Mouse (Mus musculus): ENCODE measurements at regions not wholly inside any gene's neighbourhood (a gene's known extent, or its start where the extent isn't known, plus 50 kb on each side); places are given as distances from the start of the nearest gene placed in this dataset.
A peak's percentile ranks its signal among the peaks of the same experiment; 100 is the strongest.
"Not testable (repeated sequence)": the region's sequence is repeated elsewhere in the genome, so short reads cannot be mapped to it uniquely, and the experiment has no call there.

DNA sequence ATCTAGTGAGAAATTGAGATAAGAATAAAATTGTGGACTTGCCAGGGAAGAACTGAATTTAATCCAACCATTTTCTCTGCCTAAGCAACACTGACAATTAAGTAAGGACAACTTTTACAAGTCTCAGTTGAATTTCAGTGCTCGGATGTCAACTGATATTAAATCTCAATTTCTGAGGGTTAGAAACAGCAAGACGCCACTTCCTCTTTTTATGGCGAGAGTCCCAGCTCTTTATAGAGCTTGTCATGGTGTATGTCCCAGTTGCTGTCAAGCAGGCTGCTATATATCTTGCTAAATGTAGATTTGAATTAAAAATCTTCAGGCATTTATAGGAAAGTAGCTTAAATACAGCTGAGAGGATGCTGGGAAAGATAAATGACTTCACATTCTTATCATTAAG is 697.8 kb upstream of the Got2 start:
- no peak for DNase-seq

DNA sequence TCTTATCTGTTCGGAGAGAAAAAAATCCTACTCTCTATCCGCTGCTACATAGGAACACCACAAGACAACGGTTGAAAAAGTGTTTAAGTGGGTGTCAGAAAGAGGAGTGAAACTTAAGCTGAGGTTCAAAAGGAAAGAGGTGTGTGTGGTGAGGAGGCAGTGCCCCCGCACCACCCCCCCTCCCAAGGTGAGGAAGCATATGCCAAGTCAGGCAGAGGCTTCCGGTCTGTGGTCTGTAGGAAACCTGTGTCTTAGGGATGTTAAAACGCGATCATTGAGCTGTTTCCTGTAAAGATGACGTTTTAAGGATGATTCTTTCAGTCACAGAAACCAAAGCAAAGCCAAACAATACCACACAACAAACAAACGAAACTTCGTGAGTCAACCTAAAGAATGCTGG is 664.2 kb upstream of the Got2 start:
- no peak for DNase-seq

DNA sequence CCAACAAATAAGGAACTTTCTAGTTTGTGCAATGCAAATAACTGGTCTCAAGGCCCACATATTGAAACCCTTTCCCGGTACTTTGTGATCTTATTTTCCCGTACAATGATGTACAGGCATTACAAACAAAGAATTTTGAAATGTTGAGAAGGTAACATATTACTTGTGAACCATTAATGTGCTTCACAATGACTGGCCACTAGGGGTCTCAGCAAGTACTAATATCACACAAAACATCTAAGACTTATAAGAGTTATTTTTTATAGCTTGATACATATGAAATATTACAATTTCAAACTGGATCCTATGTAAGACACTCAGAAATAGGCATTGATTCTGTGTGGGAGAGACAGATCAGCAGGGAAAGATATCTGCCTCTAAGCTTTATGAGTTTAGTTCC is 662.1 kb upstream of the Got2 start:
- DNase-seq = no peak

DNA sequence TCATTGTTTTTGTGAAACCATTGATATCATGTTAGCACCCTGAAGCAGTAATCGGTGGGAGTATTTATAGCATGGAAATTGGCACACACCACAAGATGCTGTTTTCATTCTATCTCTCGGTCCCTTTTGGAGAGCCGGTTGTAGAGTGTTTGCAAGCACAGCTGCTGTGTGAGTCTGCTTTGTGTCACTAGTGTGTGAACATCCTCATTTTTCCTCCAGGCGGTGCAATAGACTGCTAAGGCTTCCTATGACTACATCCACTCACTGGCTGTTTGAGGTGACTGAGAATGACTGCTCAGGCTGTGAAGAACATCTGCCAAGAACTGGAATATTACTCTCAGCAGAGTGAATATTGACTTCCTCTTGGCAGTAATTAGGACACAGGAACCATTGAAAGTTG is 660.3 kb upstream of the Got2 start:
- no peak for DNase-seq

DNA sequence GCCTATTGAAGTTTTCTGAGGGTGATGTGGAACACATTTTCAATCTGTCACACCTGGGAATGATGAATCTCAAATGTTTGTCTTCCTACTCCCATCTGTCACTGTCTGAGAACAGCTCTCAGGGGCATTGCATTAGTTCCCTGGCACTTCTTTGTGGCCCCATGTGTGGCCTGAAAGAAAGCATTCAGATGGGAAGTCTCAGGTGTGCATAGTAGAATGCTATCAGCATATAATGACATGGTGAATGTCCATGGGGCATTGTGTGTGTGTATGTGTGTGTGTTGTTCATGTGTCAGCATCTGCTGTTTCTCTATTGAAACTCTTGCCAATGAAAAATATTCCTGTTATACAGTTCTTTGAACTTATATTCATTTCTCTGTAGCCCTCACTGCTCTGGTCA is 659.8 kb upstream of the Got2 start:
- DNase-seq = no peak

DNA sequence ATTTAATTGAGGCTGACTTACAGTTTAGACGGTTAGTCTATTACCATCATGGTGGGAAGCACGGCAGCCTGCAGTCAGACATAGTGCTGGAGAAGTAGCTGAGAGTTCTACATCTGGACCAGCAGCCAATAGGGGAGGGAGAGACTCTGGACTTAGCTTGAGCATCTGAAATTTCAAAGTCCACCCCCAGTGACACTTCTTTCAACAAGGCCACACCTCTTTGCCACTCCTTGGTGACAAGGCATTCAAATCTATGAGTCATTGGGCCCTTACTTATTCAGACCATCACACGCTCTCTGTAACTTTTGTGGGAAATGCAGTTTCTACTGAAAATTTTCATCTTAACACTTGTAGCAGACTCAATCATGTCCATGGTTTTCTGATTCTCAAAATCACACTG is 653.9 kb upstream of the Got2 start:
- DNase-seq = no peak

DNA sequence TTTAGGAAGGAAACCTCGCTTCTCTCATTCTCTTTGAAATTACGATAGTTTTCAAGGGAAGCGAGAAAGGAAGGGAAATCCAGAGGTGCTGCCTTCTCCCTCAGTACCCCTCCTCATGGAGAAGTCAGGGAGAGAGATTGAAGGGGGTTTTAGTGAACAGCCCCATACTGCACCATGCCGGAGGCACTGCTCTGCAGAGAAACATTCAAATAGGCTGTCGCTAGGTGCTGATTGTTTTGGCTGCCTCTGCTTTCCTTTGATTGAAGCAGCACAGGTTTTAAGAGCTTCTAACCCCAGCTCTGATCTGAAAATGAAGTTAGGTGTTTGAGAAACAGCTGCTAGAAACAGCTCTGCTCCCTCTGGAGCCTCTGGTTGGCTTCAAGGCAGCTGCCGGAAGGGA is 610.5 kb upstream of the Got2 start:
- DNase-seq = no peak

DNA sequence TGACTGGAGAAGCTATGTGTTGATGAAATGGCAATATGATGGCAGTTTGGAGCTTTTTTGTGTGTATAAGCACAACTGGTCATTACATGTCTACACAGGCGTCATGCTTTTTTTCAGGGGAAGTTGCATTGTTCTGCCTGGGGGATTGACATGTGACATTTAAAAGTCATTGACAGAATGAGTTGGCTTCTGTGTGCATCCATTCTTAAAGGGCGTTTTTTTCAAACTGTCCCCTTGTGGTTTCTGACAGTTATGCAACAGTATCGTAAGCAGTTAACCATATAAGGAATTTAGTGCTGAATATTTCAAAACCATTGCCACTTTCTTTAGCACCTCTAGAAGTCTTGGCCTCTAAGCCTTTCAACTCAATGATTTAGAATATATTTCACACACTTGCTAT is 607.1 kb upstream of the Got2 start:
- no peak for DNase-seq

DNA sequence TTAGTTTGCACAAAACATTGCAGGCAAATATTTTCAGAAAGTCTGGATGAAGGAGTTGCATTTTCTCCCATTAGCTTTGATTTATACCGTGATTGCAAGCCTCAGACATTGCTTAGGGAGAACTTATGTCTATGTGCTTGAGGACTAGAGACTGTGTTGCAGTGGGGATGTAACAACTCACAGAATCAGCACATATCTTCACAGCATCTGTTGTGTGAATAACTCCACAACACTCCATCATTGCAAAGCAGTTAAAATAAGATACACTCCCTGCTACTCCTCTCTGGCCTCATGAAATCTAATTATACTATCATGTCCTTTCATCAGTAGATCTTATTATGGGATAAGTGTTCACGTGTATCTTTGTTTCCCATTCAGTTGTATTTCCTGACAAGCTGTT is 601.5 kb upstream of the Got2 start:
- no peak for DNase-seq

DNA sequence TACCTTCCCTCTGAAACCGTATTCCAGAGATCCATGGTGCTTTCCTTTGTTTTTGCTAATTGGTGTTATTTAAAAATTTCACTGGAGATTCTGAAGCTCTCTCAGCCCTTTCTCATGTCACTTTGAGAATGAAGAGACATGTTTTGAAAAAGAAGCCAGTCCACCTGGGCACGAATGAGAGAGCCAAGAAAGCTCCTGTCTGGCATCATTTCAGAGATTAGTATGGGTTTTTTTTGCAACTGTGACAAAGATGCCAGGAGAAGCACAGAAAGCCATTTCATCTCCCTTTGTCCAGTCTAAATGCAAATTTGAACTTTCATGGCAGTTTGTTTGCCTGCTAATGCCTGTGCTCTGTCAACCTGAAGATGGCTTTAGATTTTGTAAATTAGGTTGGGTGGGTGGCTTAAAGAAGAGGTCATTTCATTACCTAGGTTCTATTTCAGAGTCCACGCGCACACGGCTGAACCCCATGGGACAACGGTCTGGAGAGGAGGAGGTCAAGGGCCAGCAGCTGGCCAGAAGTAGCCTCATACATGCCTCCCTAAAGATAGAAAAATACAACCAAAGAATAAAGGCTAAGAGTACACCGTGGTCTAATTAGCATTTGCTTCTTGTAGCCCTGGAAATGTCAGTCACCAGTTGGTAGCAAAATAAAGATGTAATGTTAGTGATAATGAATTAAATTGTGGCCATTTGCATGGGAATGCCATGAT is 600.5 kb upstream of the Got2 start:
- DNase-seq = no peak

DNA sequence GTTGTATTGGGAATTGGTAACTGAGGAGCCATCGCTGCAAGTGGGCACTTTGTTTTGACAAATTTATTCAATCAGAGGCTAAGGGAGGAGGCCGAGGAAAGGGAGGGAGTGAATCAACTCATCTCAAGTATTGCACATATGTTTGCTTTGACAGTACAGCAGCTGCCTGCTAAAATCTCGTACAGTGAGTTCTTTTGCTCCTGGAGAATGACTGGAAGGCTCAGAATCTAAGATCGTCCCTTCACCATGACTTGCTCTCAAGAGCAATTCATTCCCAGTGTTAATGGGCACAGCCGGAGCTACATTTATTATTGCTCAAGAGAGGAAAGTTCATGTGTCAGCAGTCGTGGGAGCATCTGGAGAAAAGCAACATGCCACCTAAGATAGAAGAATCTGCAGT is 567.6 kb upstream of the Got2 start:
- peak; percentile 6 for DNase-seq

DNA sequence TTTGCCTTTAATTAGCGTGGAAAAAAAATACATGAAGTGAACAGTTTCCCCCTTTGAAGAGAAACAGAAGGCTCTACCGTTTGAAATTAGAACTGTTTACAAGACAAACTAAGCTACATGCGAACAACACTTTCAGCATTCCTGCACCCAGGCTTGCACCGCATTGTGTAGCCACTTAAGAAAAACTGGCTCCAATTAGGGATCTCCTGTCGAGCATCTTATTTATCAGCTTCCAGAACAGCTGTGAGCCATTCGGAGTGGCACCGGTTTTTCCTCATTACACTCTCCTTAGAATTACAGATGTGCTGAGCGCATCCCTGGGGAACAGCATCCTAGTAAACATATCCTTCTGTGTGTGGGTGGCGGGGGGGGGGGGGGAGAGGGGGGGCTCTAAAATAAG is 567.0 kb upstream of the Got2 start:
- no peak for DNase-seq

DNA sequence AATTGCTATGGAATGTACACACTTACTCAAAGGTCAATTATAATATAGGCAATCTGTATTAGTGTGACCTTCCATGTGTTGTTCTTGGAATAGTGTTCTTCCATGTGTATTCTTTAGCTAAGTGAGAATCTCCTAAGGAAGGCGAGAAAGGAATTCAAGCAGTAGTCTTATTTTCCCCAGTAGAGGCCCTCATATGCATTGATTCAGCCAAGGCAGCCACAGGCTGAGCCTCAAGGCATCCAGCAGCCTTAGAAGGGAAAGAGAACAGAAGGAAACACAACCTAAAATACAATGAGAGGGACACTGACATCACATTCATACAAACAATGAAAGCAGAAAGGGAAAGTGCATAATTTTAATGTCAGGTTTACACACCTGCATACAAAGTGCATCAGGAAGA is 541.4 kb upstream of the Got2 start:
- DNase-seq = peak; percentile 5

DNA sequence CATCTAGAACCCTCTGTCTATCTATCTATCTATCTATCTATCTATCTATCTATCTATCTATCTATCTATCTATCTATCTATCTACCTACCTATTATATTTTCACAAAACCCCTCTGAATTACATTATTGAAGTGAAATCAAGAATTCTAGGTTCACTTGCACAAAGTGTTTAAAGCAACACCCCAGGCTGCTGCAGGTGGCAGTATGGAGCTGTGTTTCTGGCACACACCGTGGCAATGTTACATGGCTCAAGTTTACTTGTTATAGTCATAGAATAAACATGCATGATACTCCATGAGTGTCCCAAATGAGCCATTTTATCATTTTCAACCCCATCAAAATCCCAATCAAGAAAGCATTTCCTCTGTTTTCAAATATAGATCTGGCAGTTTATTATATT is 538.6 kb upstream of the Got2 start:
- DNase-seq = peak; percentile 38

DNA sequence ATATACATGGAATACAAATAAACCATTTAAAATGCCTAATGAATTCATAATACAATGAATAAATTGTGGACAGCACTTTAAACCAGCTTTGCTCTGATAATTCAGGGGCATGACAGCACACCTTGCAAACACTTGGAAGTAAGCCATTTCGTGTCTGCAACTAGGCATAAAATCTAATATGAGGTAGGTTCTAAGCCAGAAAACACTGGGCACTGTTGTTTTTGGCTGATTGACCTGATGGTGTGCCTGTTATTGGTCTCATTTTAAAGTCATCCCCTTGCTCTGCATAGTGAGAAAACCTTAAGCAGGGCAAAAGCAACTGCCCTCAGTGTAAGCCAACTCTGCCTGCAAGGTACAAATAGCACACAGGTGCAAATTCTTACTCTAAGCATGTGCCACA is 521.3 kb upstream of the Got2 start:
- DNase-seq = no peak

DNA sequence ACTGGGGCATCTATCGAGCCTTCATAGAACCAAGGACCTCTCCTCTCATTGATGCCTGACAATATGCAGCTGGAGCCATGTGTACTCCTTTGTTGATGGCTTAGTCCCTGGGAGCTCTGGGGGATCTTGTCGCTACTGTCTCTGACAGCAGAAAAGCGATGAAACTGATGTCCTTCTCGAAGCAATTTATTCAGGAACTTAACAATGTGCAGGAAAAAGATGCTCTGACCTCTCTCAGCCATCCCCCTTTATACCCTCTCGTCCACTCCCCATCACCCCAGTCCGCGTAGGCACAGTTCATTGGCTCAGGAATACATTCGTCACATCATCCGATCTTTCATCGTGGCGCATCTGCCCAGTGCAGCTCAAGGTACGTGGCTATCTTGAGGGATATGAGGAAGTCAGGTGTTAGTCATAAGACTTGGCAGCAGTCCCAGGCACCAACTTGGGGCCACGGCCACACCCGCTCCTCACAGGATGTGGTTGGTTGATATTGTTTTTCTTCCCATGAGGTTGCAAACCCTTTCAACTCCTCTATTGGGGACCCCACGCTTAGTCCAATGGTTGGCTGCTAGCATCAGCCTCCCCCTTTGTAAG is 516.3 kb upstream of the Got2 start:
- no peak for DNase-seq

DNA sequence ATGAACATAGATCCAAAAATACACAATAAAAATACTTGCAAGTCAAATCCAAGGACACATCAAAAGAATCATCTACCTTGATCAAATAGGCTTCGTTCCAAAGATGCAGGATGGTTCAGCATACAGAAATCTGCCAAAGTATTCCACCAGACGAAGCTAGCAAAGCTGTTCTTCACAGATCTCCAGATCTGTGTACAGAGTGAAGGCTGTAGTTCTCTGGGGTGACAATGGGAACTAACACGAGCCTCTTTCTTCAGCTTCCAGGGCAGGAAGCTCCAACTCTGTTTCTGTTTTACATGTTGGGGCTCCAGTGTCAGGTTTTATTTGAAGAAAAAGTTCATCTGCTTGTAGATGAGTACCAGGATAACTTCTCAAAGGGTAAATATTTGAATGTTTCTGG is 515.3 kb upstream of the Got2 start:
- DNase-seq = no peak

DNA sequence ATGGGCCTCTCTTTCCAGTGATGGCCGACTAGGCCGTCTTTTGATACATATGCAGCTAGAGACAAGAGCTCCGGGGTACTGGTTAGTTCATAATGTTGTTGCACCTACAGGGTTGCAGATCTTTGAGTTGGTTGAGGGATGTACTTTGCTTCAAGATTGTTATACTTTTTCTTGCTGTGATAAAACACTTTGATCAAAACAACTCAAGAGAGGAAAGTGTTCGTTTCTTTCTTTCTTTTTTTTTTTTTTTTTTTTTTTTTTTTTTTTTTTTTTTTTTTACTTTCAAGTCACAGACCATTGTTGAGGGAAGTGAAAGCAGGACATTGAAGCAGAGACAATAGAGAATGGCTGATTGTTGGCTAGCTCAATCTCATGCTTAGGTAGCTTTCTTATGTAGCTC is 511.0 kb upstream of the Got2 start:
- not testable (repeated sequence) for DNase-seq

DNA sequence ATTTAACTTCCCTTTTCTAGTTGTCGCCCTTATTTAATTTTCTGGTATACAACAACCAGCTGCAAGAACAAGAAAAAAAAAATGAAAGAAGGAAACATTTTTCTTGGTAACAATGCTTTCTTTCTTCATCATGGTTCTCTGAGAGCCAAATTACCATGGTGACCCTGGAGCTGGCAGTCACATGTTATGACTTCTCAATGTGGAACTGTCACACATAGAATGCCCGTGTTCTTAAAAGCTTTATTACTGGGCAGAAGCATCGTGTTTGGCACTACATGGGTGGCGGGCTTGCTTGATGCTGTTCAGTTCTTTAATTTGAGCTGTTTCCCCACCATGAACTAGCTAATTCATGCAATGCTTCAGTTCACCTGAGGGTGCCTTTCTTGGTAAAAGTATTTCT is 504.7 kb upstream of the Got2 start:
- DNase-seq = no peak

DNA sequence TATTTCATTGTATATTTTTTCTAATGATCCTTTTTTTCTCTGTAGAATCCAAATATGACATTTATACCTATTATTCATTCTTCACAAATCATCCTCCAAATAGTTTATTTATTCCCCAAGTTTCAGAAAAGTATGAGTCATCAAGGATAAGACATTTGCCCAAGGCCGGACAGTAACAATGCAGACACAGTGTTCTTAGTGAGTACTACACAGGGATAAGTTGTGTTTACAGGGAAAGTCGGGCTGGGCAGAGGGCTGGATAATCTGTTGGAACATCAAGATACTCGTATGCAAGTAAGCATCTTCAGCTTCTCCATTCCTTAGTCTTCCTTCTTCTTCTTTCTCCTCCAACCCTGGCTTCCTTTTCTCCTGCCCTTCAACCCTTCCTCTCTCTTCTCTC is 500.9 kb upstream of the Got2 start:
- DNase-seq = no peak

DNA sequence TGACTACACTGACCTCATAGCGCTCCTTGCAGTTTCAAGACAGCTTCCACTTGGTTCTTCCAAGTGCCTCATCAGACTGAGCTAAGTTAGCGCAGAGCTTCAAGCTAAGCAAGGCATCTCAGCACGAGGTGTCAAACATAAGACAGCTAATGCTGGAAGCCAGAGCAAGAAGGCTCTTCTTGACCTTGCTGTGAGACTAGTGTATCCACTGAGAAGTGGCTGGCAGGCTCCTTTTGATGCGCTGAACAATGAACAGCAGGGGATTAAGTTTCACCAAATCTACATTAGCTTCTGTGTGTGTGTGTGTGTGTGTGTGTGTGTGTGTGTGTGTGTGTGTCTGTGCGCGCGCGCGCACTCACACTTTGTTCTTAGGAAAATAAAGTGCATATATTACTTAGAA is 482.2 kb upstream of the Got2 start:
- DNase-seq = no peak

DNA sequence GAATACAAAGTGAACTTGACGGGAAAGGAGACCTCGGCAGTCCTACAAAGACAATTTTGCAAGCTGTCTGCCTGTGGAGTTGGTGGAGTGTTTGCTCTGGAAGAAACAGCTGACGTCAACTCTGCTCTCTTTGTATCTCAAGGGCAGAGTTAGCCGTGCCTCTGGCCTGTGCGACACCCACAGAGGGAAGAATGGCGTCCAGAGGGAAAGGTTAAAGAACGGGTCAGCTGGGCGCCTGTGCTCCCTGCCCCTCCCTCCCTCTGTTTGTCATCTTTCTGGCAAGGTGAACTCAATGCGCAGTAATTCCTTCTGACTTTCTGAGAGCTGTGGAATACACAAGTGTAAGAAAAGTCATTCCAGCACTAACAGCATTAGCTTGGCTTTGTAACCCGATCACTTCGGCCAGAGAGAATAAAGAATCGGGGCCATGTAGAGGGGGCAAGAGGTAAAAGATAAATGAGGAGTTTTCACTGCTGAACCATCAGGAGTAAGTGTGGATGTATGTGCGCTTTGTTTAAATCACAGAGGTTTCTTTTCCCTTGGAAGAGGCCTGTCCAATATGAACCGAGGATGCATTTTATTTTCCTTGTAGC is 474.6 kb upstream of the Got2 start:
- DNase-seq = no peak

DNA sequence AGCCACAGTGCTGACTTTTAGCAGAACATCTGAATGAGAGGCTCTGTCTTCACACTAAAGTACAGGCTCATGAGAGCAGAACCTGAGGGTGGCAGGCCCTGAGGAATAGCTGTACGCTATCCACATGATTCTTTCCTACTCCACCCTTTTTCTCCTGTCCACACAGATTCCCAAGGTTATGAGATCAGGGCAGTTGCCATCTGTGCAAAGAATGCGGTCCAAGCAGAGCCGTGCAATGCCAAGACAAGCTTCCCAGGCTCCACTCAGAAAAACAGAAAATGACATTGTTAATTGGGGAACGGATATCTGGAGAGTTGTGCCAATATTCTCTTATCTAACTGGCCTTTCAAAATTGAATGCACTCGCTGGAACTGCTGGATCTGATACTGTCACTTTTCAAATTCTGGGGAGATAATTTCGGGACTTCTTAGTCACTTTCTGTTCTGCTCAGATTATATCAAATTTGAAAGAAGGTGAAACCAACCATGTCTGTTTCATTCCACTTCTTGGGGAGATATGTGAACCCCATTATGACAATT is 462.3 kb upstream of the Got2 start:
- DNase-seq = no peak

DNA sequence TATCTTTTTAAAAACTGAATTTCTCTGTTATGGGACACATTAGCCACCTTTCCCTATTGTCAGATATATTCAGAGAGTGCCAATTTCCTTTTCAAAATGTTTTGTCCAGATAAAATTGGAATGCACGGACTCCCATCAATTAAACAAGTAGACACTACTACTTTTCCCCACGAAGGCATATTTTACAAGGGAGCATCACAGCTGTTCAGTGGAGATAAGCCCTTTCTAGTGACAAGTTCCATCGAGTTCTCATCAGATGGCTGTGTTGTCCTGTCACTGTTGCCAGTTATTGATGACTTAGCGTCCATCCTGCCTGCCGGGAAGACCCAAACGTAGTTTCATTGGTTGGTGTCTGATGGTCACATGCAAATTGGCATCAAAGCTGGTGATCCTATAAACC is 461.2 kb upstream of the Got2 start:
- DNase-seq = no peak

DNA sequence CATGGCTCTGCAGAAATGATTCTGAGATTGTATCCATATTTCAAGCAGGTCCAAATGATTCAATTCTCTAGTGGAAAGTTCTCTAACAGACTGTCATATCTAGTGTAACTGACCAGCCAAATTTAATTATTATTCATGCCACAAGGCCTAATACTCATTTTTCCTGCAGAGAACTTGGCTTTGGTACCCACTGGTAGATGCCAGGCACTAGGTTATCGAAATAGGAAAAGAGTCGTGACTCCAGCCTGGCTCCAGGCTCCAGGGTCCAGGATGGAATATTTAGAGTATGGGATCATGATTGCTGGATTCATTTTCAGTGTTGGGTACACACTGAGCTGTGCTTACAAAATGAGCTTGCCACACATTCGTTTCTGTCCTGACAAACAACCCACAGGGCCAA is 452.4 kb upstream of the Got2 start:
- no peak for DNase-seq

All from right cerebral cortex, postnatal 14 days (tissue).